Mouse (Mus musculus): Measurements from ENCODE around the gene Slc35c2.

DNA sequence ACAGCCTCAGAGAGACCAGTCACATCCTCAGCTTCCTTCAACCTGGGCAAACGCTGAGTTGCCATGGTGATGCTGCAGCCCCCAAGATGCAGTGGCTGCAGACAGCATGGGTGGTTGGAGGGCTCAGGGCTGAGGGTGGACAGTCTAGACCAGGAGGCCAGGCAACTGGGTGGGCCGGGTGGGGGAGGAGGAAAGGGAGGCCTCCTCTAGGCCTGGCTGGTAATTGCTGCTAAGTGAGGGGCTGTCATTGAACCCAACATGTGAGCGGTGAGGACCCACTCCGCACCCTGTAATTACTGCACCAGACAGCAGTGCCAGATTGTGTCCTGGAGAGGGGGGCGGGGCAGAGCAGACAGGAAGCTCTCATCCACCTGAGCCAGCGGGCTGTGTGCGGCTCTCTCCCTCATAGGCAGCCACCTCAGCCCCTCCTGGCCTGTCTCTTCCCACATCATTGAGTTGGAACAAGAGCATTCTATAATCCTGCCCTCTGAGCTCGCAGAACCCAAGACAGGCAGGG is 12.5 kb downstream of the Slc35c2 start:
- TF ChIP-seq POLR2A (IDR thresholded peaks at IDR 0.05; ENCODE audit: low read depth, low read length) (no peak), CTCF (IDR thresholded peaks at IDR 0.05; ENCODE audit: extremely low read depth, insufficient read length, insufficient replicate concordance, low read depth, low read length) (no peak)
